Mouse (Mus musculus): ENCODE measurements around the gene Rpl27.

DNA sequence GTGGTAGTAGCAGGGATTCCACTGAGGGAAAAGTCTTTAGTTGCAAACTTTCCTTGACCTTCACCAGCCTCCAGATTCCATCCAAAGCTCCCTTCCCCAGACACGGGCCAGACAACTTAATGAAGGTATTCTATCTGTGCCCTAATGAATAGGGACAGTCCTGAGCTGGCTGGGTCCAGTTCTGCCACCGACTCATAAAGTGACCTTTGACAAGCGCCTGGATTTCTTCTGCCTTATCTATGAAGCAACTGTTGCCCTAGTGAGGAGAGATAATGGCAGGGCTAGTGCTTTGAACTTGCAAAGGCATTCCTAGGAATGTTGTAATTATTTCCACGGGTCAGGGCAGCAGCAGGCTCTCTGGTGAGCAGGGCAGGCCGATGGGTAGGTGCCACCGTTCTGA, 38.8 kb downstream of the Rpl27 start:
- TF ChIP-seq CTCF (IDR thresholded peaks at IDR 0.05) (no peak), EP300 (IDR thresholded peaks at IDR 0.05) (no peak)

All from lung, postnatal 0 days (tissue).